Mouse (Mus musculus) intestine, postnatal 0 days (tissue): ENCODE data around the gene Tmem56. TPM values are rescaled to one million over a fixed set of nuclear protein-coding genes. Genes with fewer than 3 reads are reported as not detected.

Source experiments
- ATAC-seq: fragments of 200-750 bp; cut with Nextera tagmentation; 2 replicates; pipeline ENCODE4 v1.8.0; 2017; ENCODE audit warnings: mild to moderate bottlenecking, moderate TSS enrichment, moderate library complexity
- H3K27ac ChIP-seq: fragments of 300-500 bp; sonication (generic); 2 replicates; pipeline ENCODE4 v1.5.1; 2014; ENCODE audit warnings: mild to moderate bottlenecking, low read depth, low read length, moderate library complexity
- H3K27me3 ChIP-seq: fragments of 300-500 bp; sonication (generic); replicated peaks from 2 replicates; pipeline ENCODE4 v1.6.1; 2014; ENCODE audit warnings: low read length, mixed read lengths; ENCODE audit not compliant: control insufficient read depth, insufficient read depth
- H3K36me3 ChIP-seq: fragments of 300-500 bp; sonication (generic); 2 replicates; pipeline ENCODE4 v1.6.1; 2014; ENCODE audit warnings: mild to moderate bottlenecking, moderate library complexity; ENCODE audit not compliant: control insufficient read depth, insufficient read depth
- H3K4me1 ChIP-seq: fragments of 300-500 bp; sonication (generic); replicated peaks from 2 replicates; pipeline ENCODE4 v1.6.1; 2014; ENCODE audit warnings: antibody characterized with exemption, low read length, mixed read lengths; ENCODE audit not compliant: control insufficient read depth, insufficient read depth
- H3K4me2 ChIP-seq: fragments of 300-500 bp; sonication (generic); replicated peaks from 2 replicates; pipeline ENCODE4 v1.6.1; 2014; ENCODE audit warnings: low read depth, mild to moderate bottlenecking, moderate library complexity
- H3K4me3 ChIP-seq: fragments of 300-500 bp; sonication (generic); 2 replicates; pipeline ENCODE4 v1.5.1; 2014; ENCODE audit warnings: low read depth, low read length
- H3K9ac ChIP-seq: fragments of 300-500 bp; sonication (generic); 2 replicates; pipeline ENCODE4 v1.6.1; 2014; ENCODE audit warnings: mild to moderate bottlenecking, low read depth, low read length
- H3K9me3 ChIP-seq: fragments of 300-500 bp; sonication (generic); 2 replicates; pipeline ENCODE4 v1.6.1; 2016; ENCODE audit warnings: mixed run types; ENCODE audit not compliant: control insufficient read depth
- CTCF ChIP-seq: sonication (generic); IDR thresholded peaks from 2 replicates; pipeline ENCODE4 v1.5.1; 2016; ENCODE audit warnings: low read depth, mild to moderate bottlenecking, control low read depth, antibody characterized with exemption, moderate library complexity
- WGBS: fragments of 180-500 bp; shearing (Covaris S2); extraction: QIAGEN DNeasy Blood & Tissue Kit; methylation state at CpG from one replicate; pipeline ENCODE4 v1.1.7; 2014; 5-methylcytosine and 5-hydroxymethylcytosine counted together
- polyA plus RNA-seq: library from polyadenylated mRNA; unstranded; fragments of >200 nt; fragmentation: Nextera tagmentation; extraction: Ambion mirVana; gene quantifications from 2 replicates; pipeline ENCODE4 v1.2.1, GENCODE M21; 2015

Gene Tmem56
- polyA plus RNA-seq, 1 experiment from 2014 or later = 6.8 TPM

DNA sequence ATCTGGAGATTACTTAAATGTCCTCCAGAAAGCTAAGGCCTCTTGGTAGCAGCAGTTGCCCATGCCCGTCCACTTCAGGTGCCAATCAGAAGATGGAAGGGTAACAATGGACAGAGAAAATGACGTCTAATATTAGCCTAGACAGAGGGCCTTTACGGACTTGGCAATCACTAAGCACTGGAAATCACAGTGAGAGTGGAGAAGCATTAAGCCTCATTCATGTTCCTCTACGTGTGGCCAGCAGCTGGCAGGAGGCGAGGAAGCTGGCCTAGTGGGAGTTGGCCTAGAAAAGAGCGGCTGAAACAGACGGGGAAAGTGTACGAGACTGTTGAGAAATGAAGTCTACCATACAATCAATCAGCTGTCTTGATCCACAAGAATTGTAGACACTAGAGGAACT lies 43.8 kb downstream of the Tmem56 start:
- H3K27me3 ChIP-seq = no peaks in the 10 kb centered on the region
- H3K9me3 ChIP-seq = no peaks in the 10 kb centered on the region
- 84% methylated on average over 8 of the region's 8 CpGs for WGBS
- no peaks in the 10 kb centered on the region for H3K4me1 ChIP-seq
- no peak overlapping the region for H3K4me3 ChIP-seq
- no peak overlapping the region for H3K9ac ChIP-seq
- no peaks in the 10 kb centered on the region for H3K36me3 ChIP-seq
- no peak for ATAC-seq
- no peak for TF ChIP-seq CTCF
- H3K4me2 ChIP-seq = no peak overlapping the region
- H3K27ac ChIP-seq = no peak overlapping the region

DNA sequence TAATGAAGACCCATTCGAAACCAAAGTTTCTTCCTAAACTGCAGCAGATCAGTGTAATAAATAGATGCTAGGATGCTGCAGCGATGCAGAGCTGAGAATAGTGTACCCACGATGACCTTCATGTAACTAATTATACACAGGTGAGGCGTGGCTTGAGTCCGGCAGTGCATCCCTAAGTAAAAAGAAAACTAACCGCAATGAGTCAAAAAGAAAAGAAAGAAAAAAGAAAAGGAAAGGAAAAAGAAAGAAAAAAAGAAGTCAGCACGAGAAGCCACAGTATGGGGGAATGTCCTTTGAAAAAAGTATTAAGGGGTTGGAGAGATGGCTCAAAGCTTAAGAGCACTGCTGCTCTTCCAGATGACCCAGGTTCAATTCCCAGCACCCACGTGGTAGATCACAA lies 58.1 kb downstream of the Tmem56 start:
- WGBS = 87% methylated on average over 8 of the region's 8 CpGs
- H3K9me3 ChIP-seq = no peaks in the 10 kb centered on the region
- H3K4me3 ChIP-seq = no peak overlapping the region
- H3K27ac ChIP-seq = no peak overlapping the region
- no peak for ATAC-seq
- TF ChIP-seq CTCF = no peak
- H3K36me3 ChIP-seq = no peaks in the 10 kb centered on the region
- H3K9ac ChIP-seq = no peak overlapping the region
- no peaks in the 10 kb centered on the region for H3K4me1 ChIP-seq
- no peaks in the 10 kb centered on the region for H3K27me3 ChIP-seq
- H3K4me2 ChIP-seq = no peak overlapping the region

DNA sequence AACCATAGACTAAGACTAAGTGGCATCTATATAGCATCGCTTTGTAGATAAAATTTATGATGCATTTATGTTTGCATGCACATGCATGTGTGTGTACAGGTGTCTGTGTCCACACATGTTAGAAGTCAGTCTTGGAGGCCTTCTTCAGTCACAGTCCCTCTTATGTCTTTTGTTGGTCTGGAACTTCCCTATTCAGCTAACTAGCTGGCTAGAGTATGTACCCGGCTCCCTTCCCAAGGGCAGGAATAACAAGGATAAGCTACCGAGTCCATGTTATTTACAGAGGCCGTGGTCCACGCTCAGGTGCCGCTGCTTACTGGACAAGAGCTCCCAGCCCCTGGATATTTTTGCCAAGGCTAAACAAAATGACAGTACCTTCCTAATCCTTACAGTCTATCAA lies 58.7 kb downstream of the Tmem56 start:
- H3K36me3 ChIP-seq = no peaks in the 10 kb centered on the region
- H3K9ac ChIP-seq = no peak overlapping the region
- no peaks in the 10 kb centered on the region for H3K9me3 ChIP-seq
- ATAC-seq = no peak
- H3K27me3 ChIP-seq = no peaks in the 10 kb centered on the region
- no peaks in the 10 kb centered on the region for H3K4me1 ChIP-seq
- 93% methylated on average over 6 of the region's 6 CpGs for WGBS
- no peak overlapping the region for H3K27ac ChIP-seq
- TF ChIP-seq CTCF = no peak
- H3K4me3 ChIP-seq = no peak overlapping the region
- no peak overlapping the region for H3K4me2 ChIP-seq

DNA sequence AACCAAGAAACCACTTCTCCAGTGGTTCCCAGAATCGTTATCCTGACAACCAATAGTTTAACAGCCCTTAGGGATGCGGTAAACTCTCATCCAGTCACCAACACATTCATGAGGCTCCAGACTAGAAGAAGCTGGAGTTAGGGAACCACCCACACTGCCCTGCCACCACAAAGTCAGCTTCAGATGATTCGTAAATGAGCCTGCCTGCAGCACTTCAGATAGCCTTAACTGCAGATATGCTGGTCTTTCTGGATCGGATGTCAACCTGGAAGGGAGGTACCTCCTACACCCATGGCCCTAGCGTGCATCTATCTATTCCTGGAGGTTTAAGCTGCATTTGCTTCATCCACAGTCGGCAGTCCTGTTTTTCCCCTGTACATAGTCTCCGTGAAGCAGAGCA lies 60.9 kb downstream of the Tmem56 start:
- Histone ChIP-seq H3K27me3 (no peaks in the 10 kb centered on the region), H3K4me2 (no peak overlapping the region), H3K9ac (no peak overlapping the region), H3K4me1 (no peaks in the 10 kb centered on the region), H3K9me3 (no peaks in the 10 kb centered on the region), H3K36me3 (no peaks in the 10 kb centered on the region; the same call in 1 of the 2 replicates), H3K4me3 (no peak overlapping the region), H3K27ac (no peak overlapping the region)
- WGBS = 73% methylated on average over 7 of the region's 7 CpGs
- ATAC-seq = no peak
- no peak for TF ChIP-seq CTCF

DNA sequence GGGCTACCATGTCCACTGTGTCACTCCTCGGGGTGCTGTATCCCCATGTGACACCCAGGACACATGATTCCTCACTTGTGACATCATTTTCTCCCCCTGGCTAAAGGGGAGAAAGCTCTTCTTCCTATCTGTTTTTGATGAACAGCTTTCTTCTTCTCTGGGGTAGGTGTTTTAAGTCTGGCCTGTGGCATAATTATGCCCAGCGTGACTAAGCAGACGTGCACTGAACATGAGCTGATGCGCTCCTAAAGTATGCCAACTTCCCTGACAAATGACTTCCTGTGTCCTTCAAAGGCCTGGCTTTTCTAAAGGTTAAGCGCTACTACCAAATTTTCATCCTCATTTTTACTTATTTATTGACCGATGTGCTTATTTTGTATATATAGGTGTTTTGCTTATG lies 65.9 kb downstream of the Tmem56 start:
- H3K36me3 ChIP-seq = no peaks in the 10 kb centered on the region; the same call in 1 of the 2 replicates
- no peaks in the 10 kb centered on the region for H3K4me1 ChIP-seq
- no peaks in the 10 kb centered on the region for H3K9me3 ChIP-seq
- no peak overlapping the region for H3K4me3 ChIP-seq
- no peak overlapping the region for H3K4me2 ChIP-seq
- WGBS = 80% methylated on average over 6 of the region's 6 CpGs
- no peak for TF ChIP-seq CTCF
- ATAC-seq = no peak
- no peak overlapping the region for H3K9ac ChIP-seq
- no peaks in the 10 kb centered on the region for H3K27me3 ChIP-seq
- no peak overlapping the region for H3K27ac ChIP-seq

DNA sequence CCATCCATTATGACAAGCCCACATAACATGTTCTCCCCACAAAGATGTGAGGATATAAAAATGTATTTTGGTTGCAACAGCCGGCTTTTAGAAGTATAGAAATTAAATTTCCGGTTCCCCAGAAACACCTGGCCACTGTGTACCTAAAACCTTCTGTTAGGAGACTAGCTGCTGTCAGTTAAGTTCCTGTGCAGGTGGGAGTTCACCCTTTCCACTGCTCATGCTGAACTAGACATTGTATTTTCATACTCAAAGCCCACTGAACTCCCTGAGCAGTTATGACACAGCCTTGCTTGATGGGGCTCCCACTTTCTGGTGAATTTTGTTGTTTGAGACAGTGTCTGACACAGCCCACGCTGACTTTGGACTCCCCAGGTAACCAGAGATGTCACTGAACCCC lies 69.4 kb downstream of the Tmem56 start:
- TF ChIP-seq CTCF = no peak
- Histone ChIP-seq H3K36me3 (peaks cover 2% of the 10 kb centered on the region; the same call in 1 of the 2 replicates), H3K9ac (no peak overlapping the region), H3K9me3 (no peaks in the 10 kb centered on the region), H3K4me2 (no peak overlapping the region), H3K4me1 (no peaks in the 10 kb centered on the region), H3K4me3 (no peak overlapping the region), H3K27ac (no peak overlapping the region), H3K27me3 (no peaks in the 10 kb centered on the region)
- WGBS = 76% methylated on average over 3 of the region's 3 CpGs
- no peak for ATAC-seq

DNA sequence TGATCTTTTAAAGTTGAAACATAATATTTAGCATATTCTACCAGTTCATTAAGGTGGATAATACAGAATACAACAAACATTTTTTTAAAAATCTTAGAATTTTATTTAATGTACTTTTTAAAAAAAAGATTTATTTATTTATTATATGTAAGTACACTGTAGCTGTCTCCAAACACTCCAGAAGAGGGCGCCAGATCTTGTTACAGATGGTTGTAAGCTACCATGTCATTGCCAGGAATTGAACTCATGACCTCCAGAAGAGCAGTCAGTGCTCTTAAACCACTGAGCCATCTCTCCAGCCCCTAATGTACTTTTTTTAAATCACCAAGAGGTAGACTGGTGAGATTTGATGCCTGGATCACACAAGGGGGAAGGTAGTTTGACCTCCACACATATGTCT lies 70.7 kb downstream of the Tmem56 start:
- H3K27me3 ChIP-seq = no peaks in the 10 kb centered on the region
- H3K27ac ChIP-seq = no peak overlapping the region
- no peak overlapping the region for H3K4me2 ChIP-seq
- peak; percentile 30; the same call in 1 of the 2 replicates for TF ChIP-seq CTCF
- peaks cover 2% of the 10 kb centered on the region; the same call in 1 of the 2 replicates for H3K36me3 ChIP-seq
- no peak for ATAC-seq
- 64% methylated on average over 1 of the region's 1 CpGs for WGBS
- H3K9ac ChIP-seq = no peak overlapping the region
- no peaks in the 10 kb centered on the region for H3K9me3 ChIP-seq
- H3K4me1 ChIP-seq = no peaks in the 10 kb centered on the region
- no peak overlapping the region for H3K4me3 ChIP-seq
